Mouse (Mus musculus) left cerebral cortex, adult 6 months (tissue): Measurements from ENCODE around the gene Camkmt. TPM values are rescaled to one million over a fixed set of nuclear protein-coding genes. Genes with fewer than 3 reads are reported as not detected.

Experiments used
- long read RNA-seq, 2 experiments: library from polyadenylated mRNA; unstranded; transcript quantifications; one replicate each; pipeline ENCODE4 v2.0.0; 2019 to 2020
- polyA plus RNA-seq: library from polyadenylated mRNA; unstranded; fragments of <200 nt; fragmentation: Nextera tagmentation; gene quantifications from 2 replicates; pipeline ENCODE4 v1.2.3, GENCODE M21; 2021

Gene Camkmt
- polyA plus RNA-seq = 11.2 and 12.5 TPM in 2 replicates
- long read RNA-seq, experiment 1, partial matches to known transcripts = 4 of 18 reads
- long read RNA-seq, experiment 1, other reads (novel, unspliced or antisense) = 14 of 18 reads
- long read RNA-seq, experiment 2, partial matches to known transcripts = 1 of 6 reads
- long read RNA-seq, experiment 2, other reads (novel, unspliced or antisense) = 5 of 6 reads

DNA sequence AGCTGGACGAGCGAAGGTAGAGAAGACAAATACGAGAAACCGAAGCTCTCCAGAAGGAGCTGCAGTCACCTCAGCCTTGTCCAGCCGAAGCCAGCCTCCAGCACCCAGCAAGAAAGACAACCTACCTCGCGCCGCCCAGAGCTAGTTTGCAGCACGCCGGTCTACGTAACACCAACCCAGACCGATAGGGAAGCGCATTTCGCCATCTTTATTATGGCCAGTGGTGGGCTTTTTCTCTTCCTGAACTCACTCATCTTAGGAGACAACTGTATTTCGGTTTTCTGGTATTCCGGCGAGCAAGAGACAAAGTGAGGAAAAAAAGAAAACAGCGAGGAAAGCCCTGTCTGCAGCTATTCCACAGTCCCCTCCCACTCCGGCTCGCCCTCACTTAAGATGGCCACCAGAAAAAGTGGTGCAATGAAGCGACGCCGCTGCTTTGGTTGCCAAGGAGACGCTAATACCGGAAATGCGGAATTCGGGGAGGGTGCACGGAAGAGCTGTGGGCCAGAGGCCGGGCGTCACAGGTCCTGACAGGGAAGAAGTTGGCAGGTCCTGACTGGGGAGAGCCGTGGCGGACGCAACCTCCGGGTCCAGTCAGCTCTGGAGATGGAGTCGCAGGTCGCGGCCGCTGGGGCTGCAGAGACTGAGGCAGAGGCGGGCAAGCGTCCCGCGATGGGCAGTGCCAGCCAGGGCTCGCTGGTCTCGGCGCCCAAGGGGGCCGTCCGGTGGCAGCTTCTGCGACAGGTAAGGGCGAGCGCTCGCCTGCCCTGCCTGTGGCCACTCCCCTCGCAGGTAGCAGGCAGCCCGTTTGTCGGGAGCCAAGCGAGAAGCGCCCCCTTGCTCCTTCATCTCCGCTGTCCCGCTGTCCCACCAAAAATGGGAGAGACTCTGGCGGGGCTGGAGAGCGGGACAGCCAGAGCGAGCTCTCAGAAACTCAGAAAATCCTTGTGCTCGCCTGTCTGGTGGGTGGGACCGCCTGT, at the start of gene Camkmt, which contains the start of gene Prepl:
Gene Camkmt, plus strand, starts transcription at position 433 of the 980 bp plus-strand sequence.
Gene Prepl, minus strand, starts transcription at position 122 of the 980 bp plus-strand sequence.

Other genes with a start within 250 kb of the Camkmt start
- 17.1 and 73.0 TPM in 2 replicates for gene Ppm1b, start 133.8 kb upstream of the Camkmt start, polyA plus RNA-seq
- 0.05 TPM in 1 of 2 replicates, not detected in the other for gene Slc3a1, start 62.2 kb upstream of the Camkmt start, polyA plus RNA-seq
- 121 and 207 TPM in 2 replicates for gene Prepl, start 311 bp upstream of the Camkmt start, polyA plus RNA-seq